Mouse (Mus musculus): ENCODE data around the gene Pde8b.

DNA sequence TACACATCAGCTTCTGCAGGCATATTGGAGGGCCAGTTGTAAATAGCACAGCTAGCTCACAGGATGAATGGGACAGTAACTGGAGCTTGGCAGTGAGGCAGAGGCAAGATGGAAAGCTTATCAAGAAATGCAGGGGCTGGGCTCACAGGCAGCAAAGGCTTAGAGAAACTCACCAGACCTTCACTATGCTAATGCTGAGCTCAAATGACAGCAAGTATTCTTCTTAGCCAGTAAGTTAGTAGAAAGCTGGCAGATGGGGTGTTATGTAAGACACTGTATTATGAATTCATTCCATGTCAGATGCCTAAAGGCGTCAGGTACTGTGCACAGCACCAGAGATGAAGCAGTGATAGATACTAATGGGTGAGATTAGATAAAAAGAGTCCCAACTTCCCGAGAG lies 215.4 kb downstream of the Pde8b start:
- TF ChIP-seq POLR2A (IDR thresholded peaks at IDR 0.05; ENCODE audit: control insufficient read depth, extremely low read depth, insufficient read depth, low read length, poor library complexity), result no peak
- TF ChIP-seq CTCF (IDR thresholded peaks at IDR 0.05; ENCODE audit: borderline replicate concordance, control insufficient read depth, extremely low read depth, insufficient read depth, low read length, poor library complexity), result no peak
